Mouse (Mus musculus) CH12.LX (cell line): ENCODE results near the gene Arl4c. TPM values are rescaled to one million over a fixed set of nuclear protein-coding genes. Genes with fewer than 3 reads are reported as not detected.

ENCODE experiments used
- DNase-seq: peaks from one replicate; pipeline ENCODE4 v3.0.0-alpha.2; 2013; ENCODE audit errors: extremely low read depth
- H3K27ac ChIP-seq: 2 replicates; pipeline ENCODE4 v1.5.1; 2012; ENCODE audit warnings: low read depth, mild to moderate bottlenecking, control low read depth, moderate library complexity; ENCODE audit not compliant: insufficient read depth
- H3K27me3 ChIP-seq: replicated peaks from 2 replicates; pipeline ENCODE3; 2012; ENCODE audit warnings: inconsistent platforms
- H3K36me3 ChIP-seq, 2 experiments: replicated peaks in 1 of 2; 2 replicates each; pipeline versions ENCODE3 to v1.6.1; 2012; ENCODE audit warnings: inconsistent platforms in 1 of 2, low read length in 1 of 2, mild to moderate bottlenecking in 1 of 2, mixed read lengths in 1 of 2, moderate library complexity in 1 of 2; ENCODE audit not compliant: control insufficient read depth in 1 of 2, insufficient read depth in 1 of 2
- H3K4me1 ChIP-seq, 2 experiments: 2 replicates each; pipeline ENCODE4 v1.6.1; 2012; ENCODE audit warnings: inconsistent platforms in 1 of 2, moderate library complexity in 1 of 2; ENCODE audit not compliant: insufficient read depth in 2 of 2, control insufficient read depth in 1 of 2
- H3K4me2 ChIP-seq: 2 replicates; pipeline ENCODE4 v1.6.1; 2012; ENCODE audit warnings: low read depth, mild to moderate bottlenecking, control low read depth; ENCODE audit not compliant: poor library complexity, insufficient read depth, severe bottlenecking
- H3K4me3 ChIP-seq, 3 experiments: fragments of 150-350 bp in 1 of 3; sonication (generic) in 1 of 3; replicated peaks in 1 of 3; 2 replicates each; pipeline versions ENCODE3 to v1.5.1; 2011 to 2012; ENCODE audit warnings: low read depth in 2 of 3, low read length in 2 of 3, mild to moderate bottlenecking in 2 of 3, moderate library complexity in 2 of 3, control low read depth in 1 of 3, improper control_type of control experiment in 1 of 3, inconsistent platforms in 1 of 3, mixed read lengths in 1 of 3; ENCODE audit not compliant: poor library complexity in 1 of 3
- H3K79me2 ChIP-seq: replicated peaks from 2 replicates; pipeline ENCODE4 v1.6.1; 2012; ENCODE audit warnings: mild to moderate bottlenecking, moderate library complexity; ENCODE audit not compliant: control insufficient read depth, poor library complexity, insufficient read depth, severe bottlenecking; ENCODE audit errors: extremely low read depth
- H3K9ac ChIP-seq: 2 replicates; pipeline ENCODE4 v1.6.1; 2012; ENCODE audit warnings: low read depth, mild to moderate bottlenecking, control low read depth, moderate library complexity; ENCODE audit not compliant: insufficient read depth
- H3K9me3 ChIP-seq: replicated peaks from 2 replicates; pipeline ENCODE3; 2012; ENCODE audit warnings: low read length, inconsistent platforms, mixed read lengths
- CHD2 ChIP-seq: IDR thresholded peaks from 2 replicates; pipeline ENCODE4 v1.6.1; 2011; ENCODE audit warnings: low read length, improper control_type of control experiment
- CTCF ChIP-seq, 2 experiments: IDR thresholded peaks in 1 of 2; conservative IDR thresholded peaks in 1 of 2; 2 replicates each; pipeline ENCODE4 v1.5.1; 2011 to 2012; ENCODE audit warnings: low read depth in 2 of 2, low read length in 2 of 2, improper control_type of control experiment in 1 of 2, inconsistent platforms in 1 of 2, mild to moderate bottlenecking in 1 of 2, moderate library complexity in 1 of 2
- E2F4 ChIP-seq: IDR thresholded peaks from 2 replicates; pipeline ENCODE4 v1.6.1; 2011; ENCODE audit warnings: low read depth, low read length, improper control_type of control experiment; ENCODE audit not compliant: insufficient replicate concordance
- ELF1 ChIP-seq: IDR thresholded peaks from 2 replicates; pipeline ENCODE4 v1.6.1; 2014; ENCODE audit warnings: low read depth, mild to moderate bottlenecking, inconsistent platforms, low read length, improper control_type of control experiment
- ETS1 ChIP-seq: conservative IDR thresholded peaks from 2 replicates; pipeline ENCODE4 v1.6.1; 2012; ENCODE audit warnings: low read depth, mild to moderate bottlenecking, inconsistent platforms, low read length, improper control_type of control experiment, moderate library complexity
- IRF4 ChIP-seq: IDR thresholded peaks from 2 replicates; pipeline ENCODE4 v1.6.1; 2014; ENCODE audit warnings: low read depth, mild to moderate bottlenecking, inconsistent platforms, low read length, improper control_type of control experiment
- JUN ChIP-seq: IDR thresholded peaks from 2 replicates; pipeline ENCODE4 v1.6.1; 2011; ENCODE audit warnings: low read depth, mild to moderate bottlenecking, low read length, improper control_type of control experiment, moderate library complexity; ENCODE audit not compliant: insufficient read depth
- KAT2A ChIP-seq: IDR thresholded peaks from 2 replicates; pipeline ENCODE4 v1.6.1; 2012; ENCODE audit warnings: low read length, improper control_type of control experiment, inconsistent platforms; ENCODE audit not compliant: insufficient replicate concordance
- MAX ChIP-seq: IDR thresholded peaks from 2 replicates; pipeline ENCODE4 v1.6.1; 2011; ENCODE audit warnings: low read length, improper control_type of control experiment
- MAZ ChIP-seq: IDR thresholded peaks from 2 replicates; pipeline ENCODE4 v1.6.1; 2012; ENCODE audit warnings: low read depth, mild to moderate bottlenecking, inconsistent platforms, low read length, improper control_type of control experiment, moderate library complexity
- MEF2A ChIP-seq: IDR thresholded peaks from 2 replicates; pipeline ENCODE4 v1.6.1; 2014; ENCODE audit warnings: low read depth, mild to moderate bottlenecking, inconsistent platforms, low read length, improper control_type of control experiment, borderline replicate concordance
- MXI1 ChIP-seq: IDR thresholded peaks from 2 replicates; pipeline ENCODE4 v1.6.1; 2011; ENCODE audit warnings: mild to moderate bottlenecking, low read depth, low read length, improper control_type of control experiment
- MYC ChIP-seq: IDR thresholded peaks from 2 replicates; pipeline ENCODE4 v1.6.1; 2011; ENCODE audit warnings: low read depth, mild to moderate bottlenecking, improper control_type of control experiment, low read length
- NELFE ChIP-seq: IDR thresholded peaks from 2 replicates; pipeline ENCODE4 v1.6.1; 2011; ENCODE audit warnings: low read depth, low read length, improper control_type of control experiment
- NRF1 ChIP-seq: IDR thresholded peaks from 2 replicates; pipeline ENCODE4 v1.6.1; 2014; ENCODE audit warnings: low read depth, mild to moderate bottlenecking, inconsistent platforms, low read length, improper control_type of control experiment, moderate library complexity
- PAX5 ChIP-seq: IDR thresholded peaks from 2 replicates; pipeline ENCODE4 v1.6.1; 2012; ENCODE audit warnings: low read length, inconsistent platforms, mixed read lengths
- POLR2A ChIP-seq: IDR thresholded peaks from 2 replicates; pipeline ENCODE4 v1.6.1; 2011; ENCODE audit warnings: low read depth, mild to moderate bottlenecking, improper control_type of control experiment, low read length
- POLR2AphosphoS2 ChIP-seq: IDR thresholded peaks from 2 replicates; pipeline ENCODE4 v1.6.1; 2011; ENCODE audit warnings: low read depth, low read length, improper control_type of control experiment
- RAD21 ChIP-seq: IDR thresholded peaks from 2 replicates; pipeline ENCODE4 v1.6.1; 2011; ENCODE audit warnings: low read depth, mild to moderate bottlenecking, low read length, improper control_type of control experiment, moderate library complexity
- RCOR1 ChIP-seq: conservative IDR thresholded peaks from 2 replicates; pipeline ENCODE4 v1.6.1; 2012; ENCODE audit warnings: low read depth, mild to moderate bottlenecking, inconsistent platforms, low read length, improper control_type of control experiment
- SIN3A ChIP-seq: IDR thresholded peaks from 2 replicates; pipeline ENCODE4 v1.6.1; 2012; ENCODE audit warnings: low read length, improper control_type of control experiment, inconsistent platforms
- TBP ChIP-seq: conservative IDR thresholded peaks from 2 replicates; pipeline ENCODE4 v1.6.1; 2011; ENCODE audit warnings: low read depth, low read length, improper control_type of control experiment
- TCF12 ChIP-seq: IDR thresholded peaks from 2 replicates; pipeline ENCODE4 v1.6.1; 2014; ENCODE audit warnings: low read depth, mild to moderate bottlenecking, inconsistent platforms, low read length, improper control_type of control experiment
- UBTF ChIP-seq: IDR thresholded peaks from 2 replicates; pipeline ENCODE4 v1.6.1; 2012; ENCODE audit warnings: low read depth, mild to moderate bottlenecking, inconsistent platforms, low read length, improper control_type of control experiment, moderate library complexity
- USF1 ChIP-seq: IDR thresholded peaks from 2 replicates; pipeline ENCODE4 v1.6.1; 2014; ENCODE audit warnings: low read depth, mild to moderate bottlenecking, inconsistent platforms, low read length, improper control_type of control experiment
- ZC3H11A ChIP-seq: IDR thresholded peaks from 2 replicates; pipeline ENCODE4 v1.6.1; 2012; ENCODE audit warnings: low read depth, mild to moderate bottlenecking, inconsistent platforms, low read length, improper control_type of control experiment
- ZKSCAN1 ChIP-seq: IDR thresholded peaks from 2 replicates; pipeline ENCODE4 v1.6.1; 2012; ENCODE audit warnings: low read depth, inconsistent platforms, low read length, improper control_type of control experiment, borderline replicate concordance
- ZMIZ1 ChIP-seq: IDR thresholded peaks from 2 replicates; pipeline ENCODE4 v1.6.1; 2012; ENCODE audit warnings: low read depth, mild to moderate bottlenecking, inconsistent platforms, low read length, improper control_type of control experiment
- ZNF384 ChIP-seq: IDR thresholded peaks from 2 replicates; pipeline ENCODE4 v1.6.1; 2012; ENCODE audit warnings: low read depth, low read length, improper control_type of control experiment, inconsistent platforms
- dilution Hi-C: fragments of 300-500 bp; cut with MboI; formaldehyde crosslinking; loops from 2 replicates; pipeline ENCODE4 v1.14.3; 2020; ENCODE audit warnings: low sequenced_read_pairs; ENCODE audit not compliant: extremely low pct_unique_long_range_greater_than_20kb, extremely low pct_ligation_motif_present
- in situ Hi-C: fragments of 300-500 bp; cut with MboI; formaldehyde crosslinking; loops from 3 replicates; pipeline ENCODE4 v1.14.3; 2019; ENCODE audit warnings: low sequenced_read_pairs, low pct_ligation_motif_present, low pct_unique_long_range_greater_than_20kb, mixed read lengths
- polyA plus RNA-seq: library from polyadenylated mRNA; unstranded; fragments of >175 nt; gene quantifications from 2 replicates; pipeline ENCODE4 v1.2.1, GENCODE M21; 2012; ENCODE audit warnings: low read depth; ENCODE audit not compliant: insufficient read length
- total RNA-seq, 2 experiments: library from RNA; depleted of rRNA; stranded (reverse); fragments of 300-350 nt in 1 of 2; fragments of >200 nt in 1 of 2; gene quantifications; 2 replicates each; pipeline ENCODE4 v1.2.3; 2012 to 2014

The Arl4c gene
- total and polyA plus RNA-seq, 3 experiments: 25.8 to 33.9 (median 31.6) TPM

- Histone ChIP-seq H3K27me3 (no peaks in the 10 kb centered on the region), H3K36me3 (no peaks in the 10 kb centered on the region), H3K27ac (no peak overlapping the region), H3K4me3 (no peak overlapping the region), H3K9me3 (peaks cover 42% of the 10 kb centered on the region), H3K79me2 (no peaks in the 10 kb centered on the region), H3K9ac (no peak overlapping the region), H3K4me2 (no peak overlapping the region), H3K4me1 (peaks cover 0 to 5% of the 10 kb centered on the region in 2 experiments; a peak in 1 of 4 replicates)
- dilution Hi-C loops (no loop called here), in situ Hi-C loops (no loop called here)
- TF ChIP-seq ETS1 (no peak), TCF12 (no peak), MYC (no peak), POLR2A (no peak), TBP (no peak), ELF1 (no peak), SIN3A (no peak), ZMIZ1 (no peak), ZC3H11A (no peak), KAT2A (no peak), POLR2AphosphoS2 (no peak), CHD2 (no peak), RCOR1 (no peak), MAX (no peak), MAZ (no peak), E2F4 (no peak), JUN (no peak), PAX5 (no peak), RAD21 (no peak), MEF2A (no peak)
- no peak for DNase-seq
Measured at GRCm38 (mm10) chr1:88632851-88633250, 69.2 kb downstream of the Arl4c start.

GRCm38 (mm10) chr1:88629966-88630488 is 72.0 kb downstream of the Arl4c start:
- no peak for DNase-seq
- H3K79me2 ChIP-seq: no peaks in the 10 kb centered on the region
- H3K9me3 ChIP-seq: peaks cover 48% of the 10 kb centered on the region
- H3K9ac ChIP-seq: no peak overlapping the region
- H3K36me3 ChIP-seq: no peaks in the 10 kb centered on the region
- H3K4me1 ChIP-seq: peaks cover 7 to 9% of the 10 kb centered on the region in 2 experiments
- H3K27ac ChIP-seq: no peak overlapping the region
- in situ Hi-C loops: no loop called here
- dilution Hi-C loops: no loop called here
- H3K27me3 ChIP-seq: no peaks in the 10 kb centered on the region
- no peak overlapping the region for H3K4me3 ChIP-seq
- no peak for TF ChIP-seq IRF4
- no peak for TF ChIP-seq ZMIZ1
- TF ChIP-seq UBTF: no peak
- no peak for TF ChIP-seq MXI1
- no peak for TF ChIP-seq NELFE
- no peak for TF ChIP-seq USF1
- no peak for TF ChIP-seq MEF2A
- TF ChIP-seq CTCF (conservative IDR thresholded peaks at IDR 0.05 in 1 of 2, IDR thresholded peaks at IDR 0.05 in 1 of 2; ENCODE audit: low read depth in 2 of 2, low read length in 2 of 2): no peak
- no peak for TF ChIP-seq MYC
- no peak for TF ChIP-seq ZKSCAN1
- TF ChIP-seq TBP: no peak
- no peak for TF ChIP-seq ZNF384
- TF ChIP-seq ETS1: no peak
- no peak for TF ChIP-seq TCF12
- TF ChIP-seq ELF1: no peak
- TF ChIP-seq SIN3A: no peak
- no peak for TF ChIP-seq JUN
- no peak for TF ChIP-seq KAT2A
- no peak for TF ChIP-seq NRF1
- TF ChIP-seq POLR2AphosphoS2: no peak
- TF ChIP-seq, all 38 proteins: peak for 0
- no peak overlapping the region for H3K4me2 ChIP-seq
